Mouse (Mus musculus): Measurements from ENCODE around the gene Ghdc.

Gene Ghdc

DNA sequence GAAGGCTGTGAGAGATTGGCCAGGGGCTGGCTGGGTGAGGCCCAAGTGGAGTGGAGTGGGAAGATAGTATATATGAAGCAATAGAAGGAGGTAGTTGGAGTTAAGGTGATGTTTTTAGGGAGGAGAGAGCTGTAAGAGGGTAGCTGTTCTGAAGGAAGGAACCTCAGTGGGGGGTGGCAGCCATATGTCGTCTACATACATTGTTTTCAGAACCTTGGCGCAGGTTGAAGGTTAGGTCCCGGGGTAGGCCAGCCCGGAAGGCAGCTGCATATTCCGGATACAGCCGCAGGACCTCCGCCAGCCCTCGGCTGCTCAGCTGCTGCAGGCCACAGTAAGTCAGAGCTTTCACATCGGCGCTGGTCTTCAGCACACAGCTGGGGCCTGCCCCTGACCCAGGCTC, 24.2 kb downstream of the Ghdc start:
- no peak for DNase-seq (ENCODE audit: low read depth, low spot score)

DNA sequence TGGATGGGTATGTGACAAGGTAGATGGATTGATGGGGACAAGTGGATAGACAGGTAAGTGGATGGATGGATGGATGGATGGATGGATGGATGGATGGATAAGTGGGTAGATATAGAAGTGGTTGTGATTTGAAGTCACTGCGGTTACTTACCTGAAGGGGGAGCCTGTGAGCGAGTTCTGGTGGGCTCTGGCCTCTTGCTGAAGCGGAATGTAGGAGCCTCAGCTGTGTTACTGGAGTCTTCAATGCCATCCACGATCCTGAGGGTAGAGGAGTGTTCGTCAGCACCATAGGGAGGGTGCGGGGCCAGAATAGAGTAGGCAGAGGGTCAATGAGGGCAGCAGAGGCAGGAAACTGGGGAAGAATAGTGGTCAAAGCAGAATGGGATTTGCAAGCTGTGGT, 25.7 kb downstream of the Ghdc start:
- DNase-seq (ENCODE audit: low read depth, low spot score), result peak; percentile 65

DNA sequence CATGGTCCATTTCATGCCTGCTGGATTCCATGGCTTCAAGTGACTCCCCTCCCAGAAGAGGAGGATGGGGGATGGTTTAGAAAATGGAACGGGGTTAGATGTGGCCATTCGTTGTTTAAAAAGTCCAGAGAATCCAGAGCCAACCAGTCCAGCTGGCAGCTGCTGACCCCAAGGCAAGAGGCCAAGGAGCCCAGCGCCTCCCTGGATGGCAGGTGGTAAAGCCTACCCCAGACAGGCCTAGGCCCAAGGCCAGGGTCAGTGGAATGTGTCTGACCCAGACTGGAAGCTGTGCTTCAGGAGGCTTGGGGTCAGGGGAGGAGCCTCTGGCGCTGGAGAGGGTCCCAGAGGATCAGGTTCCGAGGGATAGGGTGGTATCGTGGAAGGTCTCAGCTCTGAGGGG, 29.4 kb downstream of the Ghdc start:
- no peak for DNase-seq (ENCODE audit: low read depth, low spot score)

DNA sequence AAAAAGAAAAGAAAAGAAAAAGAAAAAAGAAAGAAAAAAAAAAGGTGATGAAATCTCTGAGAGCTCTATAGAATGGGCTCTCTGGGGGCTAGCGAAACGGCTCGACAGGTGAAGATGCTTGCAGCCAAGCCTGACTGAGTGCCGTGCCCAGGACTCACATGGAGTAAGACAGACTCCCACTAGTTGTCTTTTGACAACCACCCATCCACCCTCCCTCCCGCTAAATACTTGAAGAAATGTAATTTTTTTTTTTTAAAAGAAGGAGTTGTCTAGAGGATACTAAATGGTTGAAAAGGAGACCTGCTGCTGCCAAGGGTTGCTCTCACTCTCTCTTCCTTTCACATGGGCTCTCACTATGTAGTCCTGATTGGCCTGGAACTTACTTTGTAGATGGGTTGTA, 32.0 kb downstream of the Ghdc start:
- DNase-seq (ENCODE audit: low read depth, low spot score), result no peak

DNA sequence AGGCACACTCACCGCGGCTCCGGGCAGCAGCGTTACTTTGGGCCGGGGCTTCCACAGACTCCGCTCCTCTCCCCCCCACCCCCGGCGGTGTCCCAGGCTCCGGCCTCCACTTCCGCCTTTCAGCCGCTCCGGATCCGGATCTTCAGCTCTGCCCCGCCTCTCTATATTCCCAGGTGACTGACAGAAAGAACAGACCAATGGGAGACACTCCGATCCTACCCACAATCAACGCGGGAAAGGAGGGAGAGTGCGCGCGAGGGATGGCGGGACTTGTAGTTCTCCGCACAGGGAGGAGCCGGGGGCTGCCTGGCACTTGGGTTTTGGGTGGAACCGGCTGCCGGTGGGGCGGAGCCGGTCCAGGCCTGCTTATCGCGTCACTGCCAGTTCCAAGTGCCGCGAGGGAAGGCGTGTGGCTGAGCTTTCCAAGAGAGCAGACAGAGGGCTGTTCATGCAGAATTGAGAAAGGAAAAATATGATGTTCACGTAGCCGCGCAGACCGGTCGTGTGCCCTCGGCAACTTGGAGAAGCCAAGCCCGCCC, 32.6 kb downstream of the Ghdc start, which contains the start of gene Rab5c:
Rab5c (minus strand) TSS at position 150 of the 539 bp plus-strand sequence.
- DNase-seq (ENCODE audit: low read depth, low spot score), result peak; percentile 100

DNA sequence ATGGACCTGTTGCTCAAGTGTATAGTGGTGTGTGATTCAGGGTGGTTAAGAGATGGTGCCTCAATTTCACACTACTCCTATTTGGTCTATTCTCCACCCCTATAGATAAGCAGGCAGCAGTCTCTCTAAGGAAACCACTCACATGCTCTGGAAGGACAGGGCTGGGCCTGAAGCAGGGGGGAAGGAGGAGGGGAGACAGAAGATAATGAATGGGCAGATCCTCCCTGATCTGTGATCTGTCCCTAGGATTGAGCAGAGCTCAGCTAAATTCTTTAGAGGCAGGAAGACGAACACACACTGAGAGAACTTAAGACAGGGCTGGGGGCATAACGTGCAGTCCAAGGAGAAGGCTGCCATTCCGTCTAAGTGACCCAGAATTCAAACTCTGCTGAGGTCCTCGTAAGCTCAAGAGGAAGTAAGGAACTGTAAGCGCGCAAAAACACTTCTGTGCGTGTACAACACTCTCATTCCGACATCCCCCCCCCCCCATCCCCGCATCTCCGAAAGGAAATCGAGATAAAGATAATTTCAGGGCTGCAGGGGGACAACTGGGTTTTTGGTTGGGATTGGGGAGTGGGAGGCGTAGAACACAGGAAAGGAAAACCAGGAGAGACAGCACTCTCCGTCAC, 33.5 kb downstream of the Ghdc start:
- DNase-seq (ENCODE audit: low read depth, low spot score), result peak; percentile 38

DNA sequence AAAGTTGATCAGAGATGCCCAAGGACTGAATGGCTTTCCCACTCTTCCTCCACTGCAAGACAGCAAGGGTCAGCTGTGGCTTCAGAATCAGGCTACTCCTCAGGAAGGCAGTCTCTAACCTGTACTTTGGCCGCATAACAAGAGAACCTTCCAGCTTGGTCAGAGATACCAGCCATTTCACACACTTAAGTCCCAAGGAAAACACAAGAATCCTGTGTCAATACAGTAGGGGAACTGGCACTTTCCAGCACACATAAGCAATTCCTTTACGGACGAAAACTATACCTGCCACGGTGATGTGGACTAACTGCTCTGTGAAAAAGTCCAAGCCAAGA, 34.0 kb downstream of the Ghdc start:
- DNase-seq (ENCODE audit: low read depth, low spot score), result no peak

DNA sequence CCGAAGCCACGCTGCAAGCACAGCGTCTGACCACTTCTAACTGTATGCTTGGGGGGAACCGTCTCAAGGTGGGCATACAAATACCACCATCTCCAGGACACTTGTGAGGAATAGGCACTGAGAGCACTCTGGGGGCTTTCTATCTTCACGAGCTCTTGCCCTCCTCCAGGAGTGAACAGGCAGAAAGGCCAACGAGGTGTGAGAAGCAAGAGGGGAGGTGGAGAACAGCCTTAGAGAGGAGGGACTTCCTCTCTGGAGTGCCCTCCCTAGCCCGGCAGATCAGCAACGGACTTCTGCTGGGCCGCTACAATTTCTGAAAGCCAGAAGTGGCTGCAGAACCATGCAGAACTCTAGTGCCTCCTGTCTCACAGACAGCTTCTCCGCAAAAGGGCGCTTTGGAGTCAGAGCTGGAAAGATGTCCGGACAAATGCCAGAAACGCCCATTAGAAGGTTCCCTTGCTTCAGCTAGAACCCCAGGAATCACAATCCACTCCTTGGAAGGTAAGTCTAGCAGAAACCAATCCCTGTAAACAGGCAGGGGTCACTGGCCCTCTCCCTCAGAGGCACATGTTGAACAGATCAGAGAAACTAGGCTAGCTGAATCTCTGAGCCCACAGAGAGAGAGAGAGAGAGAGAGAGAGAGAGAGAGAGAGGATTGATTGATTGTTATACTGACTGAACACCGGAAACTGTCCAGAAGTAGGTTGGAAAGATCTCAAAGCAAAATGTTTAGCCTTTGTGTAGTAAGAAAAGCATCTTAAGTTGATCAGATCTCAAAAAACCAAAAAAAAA, 34.6 kb downstream of the Ghdc start:
- peak; percentile 29 for DNase-seq (ENCODE audit: low read depth, low spot score)

DNA sequence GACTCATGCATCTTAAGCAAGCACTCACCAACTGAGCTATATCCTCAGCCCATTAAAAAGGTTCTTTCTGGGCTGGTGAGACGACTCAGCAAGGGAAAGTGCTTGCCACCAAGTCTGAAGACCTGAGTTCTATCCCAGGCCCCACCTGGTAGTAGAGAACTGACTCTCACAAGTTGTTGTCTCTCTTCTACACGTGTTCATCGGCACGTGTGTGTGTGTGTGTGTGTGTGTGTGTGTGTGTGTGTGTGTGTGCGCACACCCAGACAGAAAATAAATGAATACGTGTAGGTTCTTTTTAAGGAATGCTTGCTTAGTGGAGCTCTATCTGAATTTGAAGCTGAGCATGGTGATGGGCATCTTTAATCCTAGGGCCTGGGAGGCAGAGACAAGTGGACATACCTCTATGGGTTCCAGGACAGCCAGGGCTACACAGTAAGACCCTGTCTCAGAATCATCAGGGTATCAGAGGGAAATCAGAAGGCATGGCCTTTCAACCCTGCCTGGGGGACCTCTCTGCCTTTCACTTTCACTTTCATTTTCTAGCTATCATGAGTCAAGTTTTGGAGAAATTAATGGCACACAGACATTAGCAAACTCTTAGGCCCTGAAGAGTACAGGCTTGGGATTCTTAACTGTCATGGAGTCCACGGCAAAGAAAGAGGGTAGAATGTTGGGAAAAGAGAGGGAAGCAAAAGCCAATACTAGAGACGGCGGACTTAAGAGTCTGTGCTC, 35.5 kb downstream of the Ghdc start:
- peak; percentile 55 for DNase-seq (ENCODE audit: low read depth, low spot score)

DNA sequence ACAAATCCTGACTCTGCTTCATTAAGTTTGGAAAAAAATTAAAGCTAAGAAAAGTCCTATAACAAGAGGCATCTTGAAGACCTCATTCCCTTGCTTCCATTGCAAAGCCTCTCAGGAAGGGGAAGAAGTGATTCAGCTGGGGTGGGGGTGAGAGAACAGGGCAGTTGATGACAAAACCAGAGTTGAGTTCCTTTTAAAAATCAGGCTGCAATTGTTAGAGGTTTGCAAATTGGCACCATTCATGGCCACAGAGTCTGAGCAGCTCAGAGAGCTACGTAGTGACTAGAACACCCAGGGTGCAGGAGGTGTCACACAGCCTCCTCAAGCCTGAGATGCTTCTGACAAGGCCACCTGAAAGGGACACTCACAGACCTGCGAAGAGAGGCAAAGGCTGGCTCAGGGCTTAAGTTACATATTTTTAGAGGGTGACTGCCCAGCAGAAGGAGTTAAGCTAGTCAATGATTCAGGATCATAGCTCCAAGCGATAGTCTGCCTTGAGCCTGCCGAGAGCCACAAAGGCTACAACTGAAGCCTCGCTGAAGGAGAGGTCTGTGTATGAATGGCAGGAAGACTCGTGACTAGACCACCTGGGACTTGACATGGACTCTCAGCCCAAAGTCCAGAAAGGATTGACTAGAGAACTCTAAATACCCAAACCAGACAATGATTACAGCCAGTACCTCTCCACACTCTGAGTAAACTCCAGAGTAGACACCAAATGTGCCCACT, 40.1 kb downstream of the Ghdc start:
- no peak for DNase-seq (ENCODE audit: low read depth, low spot score)

DNA sequence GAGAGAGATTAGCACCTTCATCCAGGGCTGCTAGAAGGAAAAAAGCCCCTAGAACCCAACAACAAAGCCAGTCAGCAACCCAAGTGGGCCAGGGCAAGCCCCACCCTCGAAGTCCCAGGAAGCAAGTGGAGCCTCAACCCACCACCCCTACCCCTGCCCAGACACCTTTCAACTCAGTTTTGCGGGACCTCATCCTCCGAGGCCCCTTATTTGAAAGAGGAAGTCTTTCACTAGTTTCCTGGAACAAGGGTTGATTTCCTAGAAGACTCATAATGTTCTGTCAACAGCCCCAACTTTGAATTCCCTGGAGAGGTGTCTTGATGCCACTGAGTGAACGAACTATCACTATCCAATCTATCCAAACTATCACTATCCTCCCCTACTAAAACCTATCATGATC, 40.8 kb downstream of the Ghdc start:
- DNase-seq (ENCODE audit: low read depth, low spot score), result no peak

DNA sequence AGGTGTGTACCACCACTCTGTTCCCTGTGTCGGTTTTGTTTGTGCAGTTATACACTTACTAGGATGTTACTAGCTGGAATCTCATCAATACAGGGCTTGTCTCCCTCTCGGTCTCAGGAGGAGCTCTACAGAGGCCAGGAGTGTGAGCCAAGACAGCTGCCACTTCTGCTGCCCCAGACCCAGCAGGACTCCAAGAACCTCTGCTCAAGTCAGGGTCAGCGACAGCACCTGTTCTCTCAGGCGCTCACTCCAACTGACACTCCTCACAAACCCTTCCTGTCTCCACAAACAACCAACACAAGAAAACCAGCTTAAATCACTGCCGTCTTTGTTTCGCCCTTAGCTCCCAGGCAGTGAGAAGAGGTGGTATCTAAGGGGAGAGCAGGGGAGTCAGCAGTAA, 42.2 kb downstream of the Ghdc start:
- no peak for DNase-seq (ENCODE audit: low read depth, low spot score)

DNA sequence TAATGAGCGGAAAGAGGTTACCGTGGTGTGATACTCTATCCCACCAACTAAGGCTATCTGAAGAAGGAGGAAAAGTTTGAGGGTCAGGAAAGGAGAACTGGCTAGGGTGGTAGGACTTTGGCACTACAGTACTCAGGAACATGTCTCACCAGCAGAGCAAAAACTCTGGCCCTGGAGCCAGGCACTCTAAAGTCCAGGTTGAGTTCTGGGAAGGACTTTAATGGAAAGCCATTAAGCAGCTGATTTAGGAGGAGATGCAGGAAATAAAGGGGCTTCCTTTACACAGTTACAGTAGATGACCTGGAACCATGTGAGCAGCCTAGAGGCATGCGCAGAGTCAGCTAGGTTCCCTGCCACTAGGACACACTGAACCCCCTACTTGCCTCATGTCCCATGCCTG, 43.6 kb downstream of the Ghdc start:
- no peak for DNase-seq (ENCODE audit: low read depth, low spot score)

DNA sequence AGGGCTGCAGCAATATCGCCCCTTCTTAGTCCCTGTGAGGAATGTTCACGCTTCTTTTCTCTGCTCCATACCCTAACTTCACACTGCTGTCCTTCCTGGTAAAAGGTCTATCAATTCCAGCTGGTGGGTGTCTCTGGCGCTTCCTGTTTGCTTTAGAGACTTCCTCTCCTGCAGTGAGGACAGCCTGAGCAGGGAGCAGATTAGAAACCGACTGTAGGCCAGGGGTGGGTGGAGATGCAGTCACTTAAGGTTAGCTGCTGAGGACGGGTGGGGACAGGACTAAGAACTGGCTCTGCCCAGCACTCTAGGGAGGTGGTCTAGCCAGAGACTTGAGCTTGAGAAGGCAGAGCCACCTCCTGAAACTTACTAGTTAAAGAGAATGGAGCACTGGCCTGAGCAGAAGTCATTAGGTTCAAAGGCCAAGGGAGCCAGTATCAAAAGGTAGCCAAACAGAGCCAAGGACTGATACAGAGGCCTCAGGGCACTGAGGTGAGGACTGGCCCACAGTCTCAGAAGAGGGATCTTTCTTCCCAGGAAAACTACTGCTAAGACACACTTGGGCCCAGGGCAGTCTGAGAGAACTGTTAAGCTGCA, 45.7 kb downstream of the Ghdc start:
- DNase-seq (ENCODE audit: low read depth, low spot score), result no peak

DNA sequence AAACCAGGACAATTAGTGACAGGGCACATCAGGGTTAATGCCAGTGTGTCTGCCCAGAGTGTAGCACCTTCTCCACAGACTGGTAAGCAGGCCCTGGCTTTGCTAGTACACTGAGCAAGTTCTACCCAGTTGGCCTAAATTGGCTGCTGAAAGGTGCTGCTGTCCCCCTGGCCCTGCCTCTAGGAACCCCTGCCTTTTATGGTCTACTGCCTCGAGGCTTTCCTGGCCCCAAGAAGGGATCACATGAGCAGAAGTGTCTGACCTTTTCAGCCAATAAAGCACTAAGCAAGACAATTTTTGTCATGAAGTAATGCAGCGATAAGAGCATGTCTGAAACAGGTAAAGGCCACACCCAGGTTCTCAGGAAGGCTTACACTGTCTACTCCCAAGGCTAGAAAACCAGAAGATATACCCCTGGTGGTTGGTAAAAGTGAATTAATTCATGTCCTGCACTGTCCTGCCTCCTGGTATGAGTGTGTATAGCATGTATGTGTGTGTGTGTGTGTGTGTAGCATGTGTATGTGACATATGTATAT, 48.2 kb downstream of the Ghdc start:
- DNase-seq (ENCODE audit: low read depth, low spot score), result no peak

DNA sequence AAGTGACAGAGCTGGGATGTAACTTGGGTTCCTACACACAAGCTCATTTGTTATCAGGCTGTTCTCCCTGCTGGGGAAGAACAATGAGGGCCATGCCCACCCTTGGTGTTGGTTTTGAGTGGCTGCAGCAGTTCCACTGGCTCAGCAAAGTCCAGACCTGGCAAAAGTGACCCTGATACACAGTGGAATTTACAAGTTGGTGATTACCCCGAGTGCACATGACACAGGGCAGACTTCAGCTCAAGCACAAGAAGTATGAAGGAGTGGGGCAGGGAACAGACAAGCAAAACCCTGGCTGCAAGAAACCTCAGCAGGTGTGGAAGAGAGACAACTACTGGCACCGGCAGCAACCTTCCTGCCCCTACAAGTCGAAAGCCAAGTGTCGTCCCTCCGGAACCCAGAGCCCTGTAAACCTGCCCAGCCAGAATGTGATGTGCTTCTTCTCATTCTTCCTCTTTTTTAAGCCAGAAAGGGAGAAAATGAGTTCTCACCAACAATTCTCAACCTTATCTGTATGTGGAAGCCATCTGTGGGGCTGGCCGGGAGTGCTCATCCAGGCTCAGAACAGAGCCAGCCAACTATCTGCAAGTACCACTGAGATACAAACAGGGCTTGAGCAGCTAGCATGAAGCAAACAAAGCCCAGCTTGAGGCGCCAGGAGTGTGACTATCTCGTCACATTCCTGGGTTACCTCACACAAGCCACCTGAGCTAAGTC, 48.8 kb downstream of the Ghdc start:
- no peak for DNase-seq (ENCODE audit: low read depth, low spot score)

DNA sequence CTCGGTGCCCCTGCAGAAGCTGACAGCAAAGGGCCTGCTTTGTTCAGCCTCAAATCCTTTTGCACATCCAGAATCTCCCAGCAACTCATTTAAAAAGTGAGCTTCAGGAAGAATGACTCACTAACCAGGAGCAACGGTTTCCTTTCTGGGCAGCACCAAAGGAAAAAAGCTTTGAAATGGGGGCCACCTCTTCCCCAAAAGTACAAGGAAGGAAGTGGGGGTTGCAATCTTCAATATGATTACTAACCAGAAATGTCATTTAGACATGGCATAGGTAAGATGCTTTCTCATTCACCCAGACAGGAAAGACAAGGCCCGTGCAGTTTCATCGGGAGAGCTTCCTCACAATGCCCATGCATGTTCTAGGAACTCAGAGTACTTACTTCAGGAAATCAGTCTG, 49.5 kb downstream of the Ghdc start:
- DNase-seq (ENCODE audit: low read depth, low spot score), result peak; percentile 45

DNA sequence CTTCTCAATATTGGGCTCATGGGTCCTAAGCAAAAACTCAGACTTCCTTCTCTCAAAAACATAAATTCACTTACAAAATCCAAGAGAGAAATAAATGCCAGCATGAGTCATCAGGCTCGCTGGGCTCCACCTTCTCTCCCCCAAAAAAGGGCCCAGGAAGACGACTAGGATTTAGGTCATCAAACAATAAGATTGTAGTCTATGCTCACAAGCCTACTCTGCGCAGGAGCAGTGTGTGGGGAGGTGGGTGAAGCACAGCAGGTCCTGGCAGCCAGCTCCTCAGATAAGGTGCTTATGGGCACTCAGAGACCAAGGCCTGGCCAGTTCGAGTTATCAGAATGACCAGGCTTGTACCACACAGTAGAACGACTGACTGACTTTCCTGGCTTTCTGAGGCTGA, 50.4 kb downstream of the Ghdc start:
- DNase-seq (ENCODE audit: low read depth, low spot score), result peak; percentile 69

DNA sequence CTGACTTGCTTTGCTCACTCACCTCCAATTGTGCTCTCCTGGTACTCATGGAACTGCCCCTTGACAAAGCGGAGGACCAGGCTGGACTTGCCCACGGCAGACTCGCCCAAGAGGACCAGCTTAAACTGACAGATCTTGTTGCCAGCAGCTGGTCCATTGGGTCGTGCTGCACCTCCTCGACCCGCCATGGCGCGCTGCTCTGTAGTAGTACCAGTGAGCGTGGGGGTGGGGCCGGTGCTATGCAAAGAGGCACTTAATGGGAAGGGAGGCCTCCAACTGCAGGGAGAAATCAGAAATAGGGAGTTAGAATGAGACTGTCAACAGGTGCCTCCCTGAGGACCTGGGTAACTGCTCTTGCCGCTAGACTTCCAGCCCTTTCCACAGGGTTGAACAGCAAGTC, 50.9 kb downstream of the Ghdc start:
- DNase-seq (ENCODE audit: low read depth, low spot score), result no peak

DNA sequence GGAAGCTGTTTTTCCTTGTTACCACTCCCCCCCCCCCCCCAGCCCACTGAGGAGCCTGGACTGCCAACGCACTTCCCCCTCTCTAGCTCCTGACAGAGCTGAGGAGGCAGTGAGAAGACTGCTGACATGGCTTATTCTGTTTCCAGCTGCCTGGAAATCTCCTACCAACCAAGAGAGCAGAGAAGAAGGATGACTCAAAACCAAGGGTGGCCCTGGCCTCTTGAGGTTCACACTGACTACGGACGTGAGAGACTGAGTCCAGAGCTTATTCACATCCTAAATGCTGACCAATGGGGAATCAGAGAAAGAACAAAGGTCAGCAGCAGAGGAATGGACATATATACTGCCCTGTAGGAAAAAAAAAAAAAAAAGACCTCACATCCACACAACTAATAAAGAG, 51.4 kb downstream of the Ghdc start:
- DNase-seq (ENCODE audit: low read depth, low spot score), result no peak

DNA sequence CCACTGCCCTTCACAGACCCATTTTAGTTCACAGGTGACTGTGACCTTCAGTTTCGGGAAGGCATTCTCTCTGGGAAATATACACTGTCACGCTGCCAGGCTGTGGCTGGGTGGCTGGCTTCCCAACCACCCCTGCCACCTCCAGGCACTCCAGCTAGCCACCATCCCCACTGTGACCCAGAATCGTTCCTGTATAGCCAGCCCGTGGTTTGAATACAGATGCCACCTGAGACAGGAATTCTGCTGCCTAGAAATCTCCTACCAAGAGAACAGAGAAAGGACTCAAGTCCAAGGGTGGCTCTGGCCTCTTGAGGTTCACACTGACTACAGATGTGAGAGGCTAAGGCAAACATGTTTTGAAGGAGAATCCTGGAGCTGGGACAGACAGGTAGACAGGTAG, 51.9 kb downstream of the Ghdc start:
- no peak for DNase-seq (ENCODE audit: low read depth, low spot score)

Measured in 3T3-L1 (cell line).